Mouse (Mus musculus) liver, embryonic 11.5 days (tissue): ENCODE results near the gene Foxp1. TPM values are rescaled to one million over a fixed set of nuclear protein-coding genes. Genes with fewer than 3 reads are reported as not detected.

Experiments
- ATAC-seq: fragments of 200-750 bp; cut with Nextera tagmentation; replicated peaks from 2 replicates; pipeline ENCODE4 v1.8.0; 2017; ENCODE audit warnings: moderate number of reproducible peaks, mild to moderate bottlenecking, moderate TSS enrichment, moderate library complexity; ENCODE audit not compliant: low FRiP score
- DNase-seq: peaks from one replicate; pipeline ENCODE4 v3.0.0-alpha.2; 2017; ENCODE audit warnings: low spot score
- H3K27ac ChIP-seq: fragments of 300-500 bp; sonication (generic); 2 replicates; pipeline ENCODE4 v1.5.1; 2014; ENCODE audit warnings: mild to moderate bottlenecking, low read depth, low read length, control low read depth
- H3K27me3 ChIP-seq: fragments of 300-500 bp; sonication (generic); replicated peaks from 2 replicates; pipeline ENCODE4 v1.6.1; 2014; ENCODE audit warnings: low read length, mixed read lengths; ENCODE audit not compliant: control insufficient read depth, insufficient read depth
- H3K36me3 ChIP-seq: fragments of 300-500 bp; sonication (generic); 2 replicates; pipeline ENCODE4 v1.6.1; 2014; ENCODE audit warnings: mild to moderate bottlenecking, low read length, moderate library complexity, mixed read lengths; ENCODE audit not compliant: control insufficient read depth, insufficient read depth
- H3K4me1 ChIP-seq: fragments of 300-500 bp; sonication (generic); replicated peaks from 2 replicates; pipeline ENCODE4 v1.6.1; 2014; ENCODE audit warnings: low read length, mixed read lengths; ENCODE audit not compliant: control insufficient read depth, insufficient read depth
- H3K4me2 ChIP-seq: fragments of 300-500 bp; sonication (generic); 2 replicates; pipeline ENCODE4 v1.6.1; 2014; ENCODE audit warnings: mild to moderate bottlenecking, control low read depth, moderate library complexity
- H3K4me3 ChIP-seq: fragments of 300-500 bp; sonication (generic); 2 replicates; pipeline ENCODE4 v1.5.1; 2014; ENCODE audit warnings: low read depth, low read length, control low read depth
- H3K9ac ChIP-seq: fragments of 300-500 bp; sonication (generic); 2 replicates; pipeline ENCODE4 v1.6.1; 2014; ENCODE audit warnings: low read depth, low read length, control low read depth
- H3K9me3 ChIP-seq: fragments of 300-500 bp; sonication (generic); 2 replicates; pipeline ENCODE4 v1.6.1; 2016; ENCODE audit warnings: low read length, inconsistent platforms, mixed read lengths; ENCODE audit not compliant: control insufficient read depth
- WGBS: fragments of 180-500 bp; shearing (Covaris S2); extraction: QIAGEN DNeasy Blood & Tissue Kit; methylation state at CpG from one replicate; pipeline ENCODE4 v1.1.7; 2014; 5-methylcytosine and 5-hydroxymethylcytosine counted together
- polyA plus RNA-seq: library from polyadenylated mRNA; unstranded; fragments of >200 nt; fragmentation: Nextera tagmentation; extraction: Ambion mirVana; gene quantifications from 2 replicates; pipeline ENCODE4 v1.2.1, GENCODE M21; 2014

The Foxp1 gene
- polyA plus RNA-seq, 1 experiment from 2014 or later = 62.1 TPM

GRCm38 (mm10) chr6:99143756-99144036, 378.8 kb downstream of the Foxp1 start:
- no peak for ATAC-seq
- H3K9ac ChIP-seq = no peak overlapping the region

GRCm38 (mm10) chr6:99142900-99143755, 379.4 kb downstream of the Foxp1 start:
- Histone ChIP-seq H3K27ac (no peak overlapping the region), H3K4me2 (no peak overlapping the region)

More at GRCm38 (mm10) chr6:99143756-99144036, 378.8 kb downstream of the Foxp1 start:
- DNase-seq = no peak
- no peak overlapping the region for H3K4me3 ChIP-seq
- H3K27me3 ChIP-seq = no peaks in the 10 kb centered on the region
- H3K4me1 ChIP-seq = no peaks in the 10 kb centered on the region; the same call in 1 of the 2 replicates
- no peak overlapping the region for H3K27ac ChIP-seq
- H3K9me3 ChIP-seq = no peaks in the 10 kb centered on the region
- H3K36me3 ChIP-seq = no peaks in the 10 kb centered on the region
- 72% methylated on average over 4 of the region's 4 CpGs for WGBS
- H3K4me2 ChIP-seq = no peak overlapping the region

GRCm38 (mm10) chr6:99138041-99138440, 384.5 kb downstream of the Foxp1 start:
- no peak overlapping the region for H3K9ac ChIP-seq
- H3K4me2 ChIP-seq = no peak overlapping the region
- H3K27ac ChIP-seq = no peak overlapping the region
- ATAC-seq (no peak), DNase-seq (no peak)
- H3K9me3 ChIP-seq = no peaks in the 10 kb centered on the region
- H3K4me1 ChIP-seq = peaks cover 4% of the 10 kb centered on the region; the same call in 1 of the 2 replicates
- 76% methylated on average over 11 of the region's 11 CpGs for WGBS
- H3K4me3 ChIP-seq = no peak overlapping the region
- H3K36me3 ChIP-seq = no peaks in the 10 kb centered on the region
- H3K27me3 ChIP-seq = no peaks in the 10 kb centered on the region

More at GRCm38 (mm10) chr6:99142900-99143755, 379.4 kb downstream of the Foxp1 start:
- Histone ChIP-seq H3K9ac (no peak overlapping the region), H3K27me3 (no peaks in the 10 kb centered on the region), H3K36me3 (no peaks in the 10 kb centered on the region), H3K9me3 (no peaks in the 10 kb centered on the region), H3K4me3 (no peak overlapping the region), H3K4me1 (no peaks in the 10 kb centered on the region; the same call in 1 of the 2 replicates)
- WGBS = 78% methylated on average over 10 of the region's 10 CpGs
- ATAC-seq (no peak), DNase-seq (no peak)

- WGBS = 82% methylated on average over 11 of the region's 11 CpGs
- Histone ChIP-seq H3K9me3 (no peaks in the 10 kb centered on the region), H3K27ac (no peak overlapping the region), H3K4me1 (peaks cover 4% of the 10 kb centered on the region; the same call in 1 of the 2 replicates), H3K4me2 (no peak overlapping the region), H3K36me3 (no peaks in the 10 kb centered on the region), H3K9ac (no peak overlapping the region), H3K27me3 (no peaks in the 10 kb centered on the region), H3K4me3 (no peak overlapping the region)
- ATAC-seq (no peak), DNase-seq (no peak)
Measured at GRCm38 (mm10) chr6:99137071-99137470, 385.4 kb downstream of the Foxp1 start.

- WGBS = 58% methylated on average over 11 of the region's 11 CpGs
- H3K27ac ChIP-seq = no peak overlapping the region
- H3K36me3 ChIP-seq = no peaks in the 10 kb centered on the region
Measured at GRCm38 (mm10) chr6:99135938-99136729, 386.4 kb downstream of the Foxp1 start.

GRCm38 (mm10) chr6:99131815-99132214, 390.7 kb downstream of the Foxp1 start:
- Histone ChIP-seq H3K9me3 (no peaks in the 10 kb centered on the region), H3K9ac (no peak overlapping the region), H3K4me1 (peaks cover 4% of the 10 kb centered on the region; the same call in 1 of the 2 replicates), H3K27me3 (no peaks in the 10 kb centered on the region), H3K27ac (no peak overlapping the region), H3K4me2 (no peak overlapping the region), H3K4me3 (no peak overlapping the region), H3K36me3 (no peaks in the 10 kb centered on the region)
- DNase-seq (no peak), ATAC-seq (no peak)
- 71% methylated on average over 4 of the region's 4 CpGs for WGBS

More at GRCm38 (mm10) chr6:99135938-99136729, 386.4 kb downstream of the Foxp1 start:
- H3K9me3 ChIP-seq = no peaks in the 10 kb centered on the region
- DNase-seq (no peak), ATAC-seq (no peak)
- no peaks in the 10 kb centered on the region for H3K27me3 ChIP-seq
- H3K9ac ChIP-seq = no peak overlapping the region
- no peak overlapping the region for H3K4me3 ChIP-seq
- no peak overlapping the region for H3K4me2 ChIP-seq
- H3K4me1 ChIP-seq = peaks cover 4% of the 10 kb centered on the region; the same call in 1 of the 2 replicates

- Histone ChIP-seq H3K36me3 (no peaks in the 10 kb centered on the region), H3K4me2 (no peak overlapping the region), H3K4me1 (no peaks in the 10 kb centered on the region), H3K27ac (no peak overlapping the region), H3K9ac (no peak overlapping the region), H3K27me3 (no peaks in the 10 kb centered on the region), H3K9me3 (no peaks in the 10 kb centered on the region), H3K4me3 (no peak overlapping the region)
- 73% methylated on average over 10 of the region's 10 CpGs for WGBS
- DNase-seq (no peak), ATAC-seq (no peak)
Measured at GRCm38 (mm10) chr6:99130758-99131410, 391.6 kb downstream of the Foxp1 start.

- no peak overlapping the region for H3K4me3 ChIP-seq
- 78% methylated on average over 9 of the region's 9 CpGs for WGBS
- H3K9ac ChIP-seq = no peak overlapping the region
- H3K4me1 ChIP-seq = no peaks in the 10 kb centered on the region
- H3K36me3 ChIP-seq = no peaks in the 10 kb centered on the region
- H3K9me3 ChIP-seq = no peaks in the 10 kb centered on the region
- ATAC-seq = no peak
- no peak overlapping the region for H3K27ac ChIP-seq
- DNase-seq = no peak
- no peaks in the 10 kb centered on the region for H3K27me3 ChIP-seq
- H3K4me2 ChIP-seq = no peak overlapping the region
Measured at GRCm38 (mm10) chr6:99126717-99127116, 395.8 kb downstream of the Foxp1 start.
